Mouse (Mus musculus): ENCODE data around the gene Ctla4. TPM values are rescaled to one million over a fixed set of nuclear protein-coding genes. Genes with fewer than 3 reads are reported as not detected.

Ctla4 gene
- polyA plus RNA-seq, 1 experiment: not detected

DNA sequence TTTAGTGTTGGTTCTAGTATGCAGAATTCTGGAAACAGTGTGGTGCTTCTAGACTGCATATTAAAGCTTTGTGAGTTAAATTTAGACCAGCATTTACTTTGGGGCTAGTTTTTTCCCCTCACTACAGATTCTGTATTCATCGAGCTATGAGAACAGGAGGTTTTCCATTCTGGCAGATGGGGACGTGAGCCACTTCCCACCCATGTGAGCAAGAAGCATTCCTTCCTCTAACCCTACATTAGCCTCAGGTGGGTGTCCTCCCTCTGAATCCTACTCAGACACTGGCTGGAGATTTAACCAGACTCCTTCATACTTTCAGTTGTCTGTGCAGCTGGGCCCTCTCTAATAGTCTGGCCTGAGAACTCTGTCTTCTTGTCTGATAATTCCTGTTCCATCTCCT lies 37.7 kb upstream of the Ctla4 start:
- TF ChIP-seq CEBPB (IDR thresholded peaks at IDR 0.05; ENCODE audit: insufficient read depth, poor library complexity, severe bottlenecking): no peak
- TF ChIP-seq TCF3 (IDR thresholded peaks at IDR 0.05; ENCODE audit: insufficient read length, low read depth): no peak
- Histone ChIP-seq H3K27me3 (ENCODE audit: control insufficient read depth, insufficient read depth, insufficient read length) (no peaks in the 10 kb centered on the region), H3K4me3 (no peak overlapping the region)

DNA sequence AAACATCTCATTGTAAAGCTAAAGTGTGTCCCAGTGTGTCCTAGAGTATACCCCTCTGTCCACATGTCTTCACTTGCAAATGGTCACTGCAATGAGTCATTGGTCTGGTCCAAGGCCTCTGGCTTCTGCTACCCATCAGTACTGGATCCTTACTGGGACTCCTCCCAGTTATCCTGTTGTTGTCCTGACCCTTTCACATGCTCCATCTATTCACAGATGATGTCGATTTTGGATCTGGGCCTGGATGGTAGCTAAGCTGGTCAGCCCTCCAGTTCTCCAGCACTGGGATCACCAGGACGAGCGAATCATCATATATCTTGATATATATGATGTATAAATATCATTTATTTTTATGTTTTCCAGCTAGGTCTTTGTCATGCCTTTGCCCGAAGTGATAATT lies 37.0 kb upstream of the Ctla4 start:
- no peaks in the 10 kb centered on the region for H3K36me3 ChIP-seq (ENCODE audit: control insufficient read depth, insufficient read depth)
- H3ac ChIP-seq (ENCODE audit: control insufficient read depth, insufficient read length): no peak overlapping the region
- no peak overlapping the region for H3K4me2 ChIP-seq (ENCODE audit: low read depth)
- H3K27me3 ChIP-seq (ENCODE audit: control insufficient read depth, insufficient read depth, insufficient read length): no peaks in the 10 kb centered on the region
- H3K4me3 ChIP-seq: no peak overlapping the region
- no peaks in the 10 kb centered on the region for H3K79me2 ChIP-seq (ENCODE audit: control insufficient read depth, insufficient read depth)
- TF ChIP-seq POLR2A (IDR thresholded peaks at IDR 0.05; ENCODE audit: insufficient read length, low read depth): no peak
- TF ChIP-seq REST (IDR thresholded peaks at IDR 0.05; ENCODE audit: insufficient read depth, insufficient read length): no peak
- TF ChIP-seq MYOG (IDR thresholded peaks at IDR 0.05; ENCODE audit: control insufficient read depth in 1 of 3, insufficient read depth in 1 of 3, insufficient read length in 2 of 3, low read depth in 2 of 3): no peak
- no peak for TF ChIP-seq POLR2AphosphoS2 (IDR thresholded peaks at IDR 0.05; ENCODE audit: insufficient read length, low read depth)
- no peak for TF ChIP-seq TCF3 (IDR thresholded peaks at IDR 0.05; ENCODE audit: insufficient read length, low read depth)
- TF ChIP-seq USF1 (IDR thresholded peaks at IDR 0.05; ENCODE audit: low read depth): no peak
- no peak for TF ChIP-seq CEBPB (IDR thresholded peaks at IDR 0.05; ENCODE audit: insufficient read depth, poor library complexity, severe bottlenecking)
- no peak for TF ChIP-seq MAX (IDR thresholded peaks at IDR 0.05; ENCODE audit: low read depth)
- no peak for TF ChIP-seq SRF (IDR thresholded peaks at IDR 0.05; ENCODE audit: control insufficient read depth, insufficient read length, low read depth)
- TF ChIP-seq TCF12 (IDR thresholded peaks at IDR 0.05; ENCODE audit: insufficient read depth, poor library complexity, severe bottlenecking): no peak
- TF ChIP-seq E2F4 (IDR thresholded peaks at IDR 0.05; ENCODE audit: insufficient read depth): no peak
- no peak for TF ChIP-seq MYOD1 (IDR thresholded peaks at IDR 0.05; ENCODE audit: control insufficient read depth in 1 of 3, insufficient read length in 2 of 3, low read depth in 2 of 3)

More for the DNA sequence above, 37.7 kb upstream of the Ctla4 start:
- H3K36me3 ChIP-seq (ENCODE audit: control insufficient read depth, insufficient read depth): no peaks in the 10 kb centered on the region
- H3ac ChIP-seq (ENCODE audit: control insufficient read depth, insufficient read length): no peak overlapping the region
- H3K4me2 ChIP-seq (ENCODE audit: low read depth): no peak overlapping the region
- H3K79me2 ChIP-seq (ENCODE audit: control insufficient read depth, insufficient read depth): no peaks in the 10 kb centered on the region

GRCm38 (mm10) chr1:60851041-60851781 lies 35.6 kb upstream of the Ctla4 start:
- Histone ChIP-seq H3K79me2 (ENCODE audit: control insufficient read depth, insufficient read depth) (no peaks in the 10 kb centered on the region), H3K36me3 (ENCODE audit: control insufficient read depth, insufficient read depth) (no peaks in the 10 kb centered on the region), H3K4me2 (ENCODE audit: low read depth) (no peak overlapping the region), H3ac (ENCODE audit: control insufficient read depth, insufficient read length) (no peak overlapping the region), H3K4me3 (no peak overlapping the region), H3K27me3 (ENCODE audit: control insufficient read depth, insufficient read depth, insufficient read length) (no peaks in the 10 kb centered on the region)
- TF ChIP-seq TCF12 (IDR thresholded peaks at IDR 0.05; ENCODE audit: insufficient read depth, poor library complexity, severe bottlenecking) (no peak), POLR2A (IDR thresholded peaks at IDR 0.05; ENCODE audit: insufficient read length, low read depth) (no peak), MYOD1 (IDR thresholded peaks at IDR 0.05; ENCODE audit: control insufficient read depth in 1 of 3, insufficient read length in 2 of 3, low read depth in 2 of 3) (no peak), CEBPB (IDR thresholded peaks at IDR 0.05; ENCODE audit: insufficient read depth, poor library complexity, severe bottlenecking) (no peak), POLR2AphosphoS2 (IDR thresholded peaks at IDR 0.05; ENCODE audit: insufficient read length, low read depth) (no peak), MAX (IDR thresholded peaks at IDR 0.05; ENCODE audit: low read depth) (no peak)

- no peaks in the 10 kb centered on the region for H3K36me3 ChIP-seq (ENCODE audit: control insufficient read depth, insufficient read depth)
- no peaks in the 10 kb centered on the region for H3K79me2 ChIP-seq (ENCODE audit: control insufficient read depth, insufficient read depth)
- no peak for TF ChIP-seq POLR2AphosphoS2 (IDR thresholded peaks at IDR 0.05; ENCODE audit: insufficient read length, low read depth)
- TF ChIP-seq REST (IDR thresholded peaks at IDR 0.05; ENCODE audit: insufficient read depth, insufficient read length): no peak
- TF ChIP-seq POLR2A (IDR thresholded peaks at IDR 0.05; ENCODE audit: insufficient read length, low read depth): no peak
- TF ChIP-seq E2F4 (IDR thresholded peaks at IDR 0.05; ENCODE audit: insufficient read depth): no peak
- no peak for TF ChIP-seq TCF12 (IDR thresholded peaks at IDR 0.05; ENCODE audit: insufficient read depth, poor library complexity, severe bottlenecking)
- no peak for TF ChIP-seq MYOG (IDR thresholded peaks at IDR 0.05; ENCODE audit: control insufficient read depth in 1 of 3, insufficient read depth in 1 of 3, insufficient read length in 2 of 3, low read depth in 2 of 3)
- TF ChIP-seq TCF3 (IDR thresholded peaks at IDR 0.05; ENCODE audit: insufficient read length, low read depth): no peak
- no peak for TF ChIP-seq MAX (IDR thresholded peaks at IDR 0.05; ENCODE audit: low read depth)
- no peak for TF ChIP-seq USF1 (IDR thresholded peaks at IDR 0.05; ENCODE audit: low read depth)
- no peaks in the 10 kb centered on the region for H3K27me3 ChIP-seq (ENCODE audit: control insufficient read depth, insufficient read depth, insufficient read length)
- H3K4me3 ChIP-seq: no peak overlapping the region
- no peak overlapping the region for H3ac ChIP-seq (ENCODE audit: control insufficient read depth, insufficient read length)
- no peak overlapping the region for H3K4me2 ChIP-seq (ENCODE audit: low read depth)
Observed at GRCm38 (mm10) chr1:60852075-60852769, 34.6 kb upstream of the Ctla4 start.

GRCm38 (mm10) chr1:60852770-60853147 lies 34.0 kb upstream of the Ctla4 start:
- no peak overlapping the region for H3ac ChIP-seq (ENCODE audit: control insufficient read depth, insufficient read length)

More at GRCm38 (mm10) chr1:60852770-60853147, 34.0 kb upstream of the Ctla4 start:
- no peak for TF ChIP-seq TCF3 (IDR thresholded peaks at IDR 0.05; ENCODE audit: insufficient read length, low read depth)
- TF ChIP-seq SRF (IDR thresholded peaks at IDR 0.05; ENCODE audit: control insufficient read depth, insufficient read length, low read depth): no peak
- TF ChIP-seq MYOD1 (IDR thresholded peaks at IDR 0.05; ENCODE audit: control insufficient read depth in 1 of 3, insufficient read length in 2 of 3, low read depth in 2 of 3): no peak
- no peak for TF ChIP-seq MYOG (IDR thresholded peaks at IDR 0.05; ENCODE audit: control insufficient read depth in 1 of 3, insufficient read depth in 1 of 3, insufficient read length in 2 of 3, low read depth in 2 of 3)
- no peak for TF ChIP-seq CEBPB (IDR thresholded peaks at IDR 0.05; ENCODE audit: insufficient read depth, poor library complexity, severe bottlenecking)
- no peak for TF ChIP-seq TCF12 (IDR thresholded peaks at IDR 0.05; ENCODE audit: insufficient read depth, poor library complexity, severe bottlenecking)
- TF ChIP-seq REST (IDR thresholded peaks at IDR 0.05; ENCODE audit: insufficient read depth, insufficient read length): no peak
- no peak for TF ChIP-seq E2F4 (IDR thresholded peaks at IDR 0.05; ENCODE audit: insufficient read depth)
- TF ChIP-seq POLR2AphosphoS2 (IDR thresholded peaks at IDR 0.05; ENCODE audit: insufficient read length, low read depth): no peak
- TF ChIP-seq POLR2A (IDR thresholded peaks at IDR 0.05; ENCODE audit: insufficient read length, low read depth): no peak
- no peak for TF ChIP-seq MAX (IDR thresholded peaks at IDR 0.05; ENCODE audit: low read depth)
- TF ChIP-seq USF1 (IDR thresholded peaks at IDR 0.05; ENCODE audit: low read depth): no peak
- no peaks in the 10 kb centered on the region for H3K79me2 ChIP-seq (ENCODE audit: control insufficient read depth, insufficient read depth)
- no peak overlapping the region for H3K4me3 ChIP-seq
- no peaks in the 10 kb centered on the region for H3K36me3 ChIP-seq (ENCODE audit: control insufficient read depth, insufficient read depth)
- H3K4me2 ChIP-seq (ENCODE audit: low read depth): no peak overlapping the region
- H3K27me3 ChIP-seq (ENCODE audit: control insufficient read depth, insufficient read depth, insufficient read length): no peaks in the 10 kb centered on the region
